27 mouse cellular contexts compared by ENCODE assay signal in the genomic region with DNA sequence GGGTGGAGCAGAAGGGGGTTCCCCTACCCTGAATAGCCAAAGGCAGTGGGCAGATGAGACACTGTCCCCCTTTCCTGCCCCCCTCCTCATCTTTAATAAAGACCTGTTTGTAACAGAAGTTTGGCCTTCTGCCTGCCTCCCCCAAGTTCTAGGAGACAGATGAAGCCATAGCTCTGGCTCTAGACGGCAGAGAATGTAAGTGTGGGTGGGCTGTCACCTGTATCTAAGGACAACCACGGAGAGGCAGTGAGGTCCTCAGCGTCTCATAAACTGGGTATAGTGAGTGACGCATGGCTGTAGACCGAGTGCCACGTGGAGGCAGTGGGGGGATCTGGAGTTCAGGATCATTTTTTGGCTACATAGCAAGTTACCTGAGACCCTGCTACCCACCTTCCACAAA. TPM values are rescaled to one million over a fixed set of nuclear protein-coding genes. Genes with fewer than 3 reads are reported as not detected.
A peak's percentile ranks its signal among the peaks of the same experiment; 100 is the strongest.
DNase-seq lines count a peak whose midpoint lies in the region; ATAC-seq and TF ChIP-seq lines count a peak whose summit lies in the region.
"Had no signal": no experiment of that assay in that cellular context is flagged by ENCODE, and none has a peak within 500 bp of the region (broad histone marks: within the 10 kb centered on the region; RNA-seq: fewer than 3 reads in every experiment).

No protein-coding gene starts in this region.

- TF ChIP-seq CTCF in layer of hippocampus, adult 2 months (conservative IDR thresholded peaks at IDR 0.05): no peak

- no peaks in the 10 kb centered on the region for H3K27me3 ChIP-seq in myocyte (ENCODE audit: control insufficient read depth, insufficient read depth, insufficient read length)
- H3K27me3 ChIP-seq in kidney, embryonic 16.5 days (ENCODE audit: insufficient read depth, low read length): 0 out of 2 replicates have a peak, but pooled peaks cover 6% of the 10 kb centered on the region

- WGBS in kidney, embryonic 16.5 days: 58% methylated on average over 6 of the region's 6 CpGs

- no peak for TF ChIP-seq POLR2A in myocyte (IDR thresholded peaks at IDR 0.05; ENCODE audit: insufficient read length, low read depth)

- H3K4me1 ChIP-seq in kidney, embryonic 16.5 days (ENCODE audit: insufficient read depth, low read length): peaks cover 4% of the 10 kb centered on the region; the same call in 1 of the 2 replicates

- H3K4me3 ChIP-seq in layer of hippocampus, adult 2 months: no peak overlapping the region
- H3K4me3 ChIP-seq in myocyte: no peak overlapping the region
- no peak overlapping the region for H3K4me3 ChIP-seq in kidney, embryonic 16.5 days (ENCODE audit: low read length)
- H3K4me3 ChIP-seq: forebrain, embryonic 10.5 days; heart, adult 2 months; heart, embryonic 10.5 days; heart, embryonic 13.5 days had no signal

- ATAC-seq in kidney, embryonic 16.5 days (ENCODE audit: low FRiP score, low TSS enrichment): no peak
- ATAC-seq: CD4-positive, CD25-positive, alpha-beta regulatory T cell, adult 4 months; forebrain, embryonic 14.5 days; forebrain, postnatal 0 days; hindbrain, postnatal 0 days had no signal

- no peaks in the 10 kb centered on the region for H3K36me3 ChIP-seq in myocyte (ENCODE audit: control insufficient read depth, insufficient read depth)
- H3K36me3 ChIP-seq in kidney, embryonic 16.5 days (ENCODE audit: insufficient read depth, low read length): no peaks in the 10 kb centered on the region
- H3K36me3 ChIP-seq: forebrain, embryonic 10.5 days; heart, embryonic 10.5 days; heart, embryonic 13.5 days had no signal

- H3K79me2 ChIP-seq in myocyte (ENCODE audit: control insufficient read depth, insufficient read depth): no peaks in the 10 kb centered on the region

- intact Hi-C loops in left cerebral cortex, postnatal 14 days (cut with DNase I): no loop called here
- intact Hi-C loops in left cerebral cortex, postnatal 36 days (cut with DNase I): no loop called here

- peak; percentile 46 to 55 for DNase-seq in layer of hippocampus, adult 2 months (ENCODE audit: low spot score in 2 of 2)
- no peak for DNase-seq in layer of hippocampus, adult 11-12 months (ENCODE audit: low spot score)
- DNase-seq in left cerebral cortex, postnatal 14 days (ENCODE audit: low spot score in 2 of 2): peak; percentile 34 to 81
- no peak for DNase-seq in left cerebral cortex, postnatal 36 days (ENCODE audit: low spot score in 2 of 2)
- peak; percentile 52 for DNase-seq in right cerebral cortex, postnatal 14 days
- DNase-seq in right cerebral cortex, postnatal 4 days: no peak
- DNase-seq: adrenal gland, adult 2 months; adrenal gland, postnatal 14 days; cerebellum, adult 2 months; cerebellum, postnatal 10 days; cerebellum, postnatal 36 days; forebrain, postnatal 0 days; gastrocnemius, postnatal 10 days; gastrocnemius, postnatal 36 days; heart, adult 2 months; heart, postnatal 14 days; heart, postnatal 4 days had no signal

- H3K27ac ChIP-seq in layer of hippocampus, adult 2 months: peak overlapping the region; percentile 69
- H3K27ac ChIP-seq in kidney, embryonic 16.5 days (ENCODE audit: low read length): no peak overlapping the region
- H3K27ac ChIP-seq: forebrain, embryonic 10.5 days; heart, adult 2 months; heart, embryonic 10.5 days; heart, embryonic 13.5 days; hindbrain, embryonic 14.5 days; hindbrain, postnatal 0 days had no signal

- H3K4me2 ChIP-seq in myocyte (ENCODE audit: low read depth): no peak overlapping the region
- no peak overlapping the region for H3K4me2 ChIP-seq in kidney, embryonic 16.5 days (replicated peaks; ENCODE audit: low read depth, low read length)
- H3K4me2 ChIP-seq: heart, embryonic 13.5 days; hindbrain, embryonic 14.5 days had no signal

- H3K9me3 ChIP-seq in kidney, embryonic 16.5 days (ENCODE audit: low read length): no peaks in the 10 kb centered on the region
- H3K9me3 ChIP-seq: forebrain, embryonic 10.5 days; heart, embryonic 10.5 days; heart, embryonic 13.5 days had no signal

- H3K9ac ChIP-seq in kidney, embryonic 16.5 days (replicated peaks; ENCODE audit: low read length): no peak overlapping the region
- H3K9ac ChIP-seq: forebrain, postnatal 0 days; heart, embryonic 13.5 days; hindbrain, embryonic 14.5 days had no signal

- no peak overlapping the region for H3ac ChIP-seq in myocyte (ENCODE audit: control insufficient read depth, insufficient read length)

TF ChIP-seq in myocyte, 11 proteins besides CTCF, POLR2A, EP300 and RAD21:
- TF ChIP-seq POLR2AphosphoS2 (IDR thresholded peaks at IDR 0.05; ENCODE audit: insufficient read length, low read depth) (peak; percentile 41), SRF (IDR thresholded peaks at IDR 0.05; ENCODE audit: control insufficient read depth, insufficient read length, low read depth) (no peak)

RNA-seq across cellular contexts. Expression of a gene that starts 6.8 kb away (rescaled TPM):
- 10 to 100 TPM; 14.8 to 15.9 TPM for total RNA-seq in layer of hippocampus, adult 2 months (2021)
- total RNA-seq in left cerebral cortex, postnatal 14 days (2021): 10 to 100 TPM; 14.4 to 15.0 TPM
- total RNA-seq in left cerebral cortex, postnatal 36 days (2021): 10 to 100 TPM; 14.8 to 15.2 TPM
- 8.9 TPM for polyA plus RNA-seq in myocyte (2012; fragmentation: generic; extraction: Trizol)
- 9.0 TPM in 2 replicates for polyA plus RNA-seq in kidney, embryonic 16.5 days (2015; fragmentation: Nextera tagmentation; extraction: Ambion mirVana)

RNA-seq across cellular contexts. Expression of a gene that starts 12.0 kb away (rescaled TPM):
- 100 to 1,000 TPM; 297 to 300 TPM for total RNA-seq in layer of hippocampus, adult 2 months (2021)
- total RNA-seq in left cerebral cortex, postnatal 14 days (2021): 100 to 1,000 TPM; 262 to 263 TPM
- total RNA-seq in left cerebral cortex, postnatal 36 days (2021): 100 to 1,000 TPM; 193 to 201 TPM
- polyA plus RNA-seq in myocyte (2012; fragmentation: generic; extraction: Trizol): 21.5 TPM
- polyA plus RNA-seq in kidney, embryonic 16.5 days (2015; fragmentation: Nextera tagmentation; extraction: Ambion mirVana): 10.4 and 10.7 TPM in 2 replicates

RNA-seq across cellular contexts. Expression of a gene that starts 14.5 kb away (rescaled TPM):
- 1 to 10 TPM; 7.8 to 9.1 TPM for total RNA-seq in layer of hippocampus, adult 2 months (2021)
- 1 to 10 TPM; 1.4 to 3.4 TPM for total RNA-seq in left cerebral cortex, postnatal 14 days (2021)
- total RNA-seq in left cerebral cortex, postnatal 36 days (2021): 10 to 100 TPM in 1 of 2 experiments, 1 to 10 TPM in 1; 7.7 to 11.6 TPM
- 3.2 TPM for polyA plus RNA-seq in myocyte (2012; fragmentation: generic; extraction: Trizol)
- polyA plus RNA-seq in kidney, embryonic 16.5 days (2015; fragmentation: Nextera tagmentation; extraction: Ambion mirVana): 11.8 and 15.7 TPM in 2 replicates
- polyA plus RNA-seq: CD4-positive, CD25-positive, alpha-beta regulatory T cell, adult 4 months had no signal

RNA-seq across cellular contexts. Expression of a gene that starts 21.4 kb away (rescaled TPM):
- 10 to 100 TPM; 44.4 to 45.9 TPM for total RNA-seq in layer of hippocampus, adult 2 months (2021)
- total RNA-seq in left cerebral cortex, postnatal 14 days (2021): 10 to 100 TPM; 28.0 to 33.5 TPM
- 10 to 100 TPM; 32.8 to 38.5 TPM for total RNA-seq in left cerebral cortex, postnatal 36 days (2021)
- 55.1 TPM for polyA plus RNA-seq in myocyte (2012; fragmentation: generic; extraction: Trizol)
- 70.3 and 75.4 TPM in 2 replicates for polyA plus RNA-seq in kidney, embryonic 16.5 days (2015; fragmentation: Nextera tagmentation; extraction: Ambion mirVana)

RNA-seq across cellular contexts. Expression of a gene that starts 21.5 kb away (rescaled TPM):
- 10 to 100 TPM; 18.9 to 21.4 TPM for total RNA-seq in layer of hippocampus, adult 2 months (2021)
- 10 to 100 TPM; 12.5 to 14.7 TPM for total RNA-seq in left cerebral cortex, postnatal 14 days (2021)
- total RNA-seq in left cerebral cortex, postnatal 36 days (2021): 10 to 100 TPM; 13.0 to 20.1 TPM
- polyA plus RNA-seq in myocyte (2012; fragmentation: generic; extraction: Trizol): 2.5 TPM
- 5.4 and 6.0 TPM in 2 replicates for polyA plus RNA-seq in kidney, embryonic 16.5 days (2015; fragmentation: Nextera tagmentation; extraction: Ambion mirVana)
- total RNA-seq: granulocyte monocyte progenitor cell, adult 5-6 weeks had no signal

Comparison
In these comparisons a context has a peak if more than half of its experiments do, and no peak if none do; other contexts are left out.
1. DNase-seq: peak in layer of hippocampus, adult 2 months (2 of 2), left cerebral cortex, postnatal 14 days (2 of 2) and right cerebral cortex, postnatal 14 days (single experiment); none in layer of hippocampus, adult 11-12 months (single experiment), left cerebral cortex, postnatal 36 days (0 of 2) and right cerebral cortex, postnatal 4 days (single experiment).